Mouse (Mus musculus) left cerebral cortex, adult 9 months (tissue): ENCODE data around the gene Celf1.

Experiments
- DNase-seq, 2 experiments: peaks; one replicate each; pipeline ENCODE4 v3.0.0; 2022; ENCODE audit warnings: low spot score in 2 of 2

Celf1 gene

GRCm38 (mm10) chr2:91061849-91062481 is 121.8 kb downstream of the Celf1 start:
- no peak for DNase-seq

- DNase-seq, result no peak
Measured at GRCm38 (mm10) chr2:91062779-91063606, 122.8 kb downstream of the Celf1 start.

GRCm38 (mm10) chr2:91064211-91064610 is 124.0 kb downstream of the Celf1 start:
- no peak for DNase-seq

GRCm38 (mm10) chr2:91065544-91065943 is 125.4 kb downstream of the Celf1 start:
- DNase-seq, result peak in 1 of 2 experiments; percentile 62

GRCm38 (mm10) chr2:91066455-91066854 is 126.3 kb downstream of the Celf1 start:
- no peak for DNase-seq

- DNase-seq, result no peak
Measured at GRCm38 (mm10) chr2:91068162-91068871, 128.1 kb downstream of the Celf1 start.

GRCm38 (mm10) chr2:91068872-91069165 is 128.6 kb downstream of the Celf1 start:
- DNase-seq, result no peak
